Mouse (Mus musculus): ENCODE measurements around the gene Arhgef15. TPM values are rescaled to one million over a fixed set of nuclear protein-coding genes. Genes with fewer than 3 reads are reported as not detected.
A peak's percentile ranks its signal among the peaks of the same experiment; 100 is the strongest.

The Arhgef15 gene
- polyA plus RNA-seq, 1 experiment = 359 TPM

GRCm38 (mm10) chr11:68955473-68955872 lies 1.8 kb downstream of the Arhgef15 start:
- TF ChIP-seq CTCF (IDR thresholded peaks at IDR 0.05; ENCODE audit: insufficient read depth, low read length) = no peak
- TF ChIP-seq POLR2A (IDR thresholded peaks at IDR 0.05; ENCODE audit: borderline replicate concordance, extremely low read depth, low read depth, low read length) = no peak
- peak overlapping the region; percentile 50 for H3K4me3 ChIP-seq (replicated peaks; ENCODE audit: extremely low read depth, low read depth, low read length)
- DNase-seq = no peak
- H3K4me1 ChIP-seq (ENCODE audit: control insufficient read depth, insufficient read depth, low read length) = no peaks in the 10 kb centered on the region; the same call in 1 of the 2 replicates
- WGBS = 44% methylated on average over 5 of the region's 5 CpGs

GRCm38 (mm10) chr11:68954408-68954807 lies 2.9 kb downstream of the Arhgef15 start:
- TF ChIP-seq CTCF (IDR thresholded peaks at IDR 0.05; ENCODE audit: insufficient read depth, low read length) = no peak
- TF ChIP-seq POLR2A (IDR thresholded peaks at IDR 0.05; ENCODE audit: borderline replicate concordance, extremely low read depth, low read depth, low read length) = no peak
- H3K4me3 ChIP-seq (replicated peaks; ENCODE audit: extremely low read depth, low read depth, low read length) = peak overlapping the region; percentile 17
- 2% methylated on average over 17 of the region's 17 CpGs for WGBS
- no peaks in the 10 kb centered on the region; the same call in 1 of the 2 replicates for H3K4me1 ChIP-seq (ENCODE audit: control insufficient read depth, insufficient read depth, low read length)
- no peak for DNase-seq

- H3K4me1 ChIP-seq (ENCODE audit: control insufficient read depth, insufficient read depth, low read length) = no peaks in the 10 kb centered on the region; the same call in 1 of the 2 replicates
- 19% methylated on average over 13 of the region's 13 CpGs for WGBS
- TF ChIP-seq CTCF (IDR thresholded peaks at IDR 0.05; ENCODE audit: insufficient read depth, low read length) = no peak
- no peak for TF ChIP-seq POLR2A (IDR thresholded peaks at IDR 0.05; ENCODE audit: borderline replicate concordance, extremely low read depth, low read depth, low read length)
- no peak for DNase-seq
- peak overlapping the region; percentile 29 for H3K4me3 ChIP-seq (replicated peaks; ENCODE audit: extremely low read depth, low read depth, low read length)
These were observed 3.4 kb downstream of the Arhgef15 start for GRCm38 (mm10) chr11:68953903-68954302.

GRCm38 (mm10) chr11:68947542-68947993 lies 9.7 kb downstream of the Arhgef15 start:
- no peak for DNase-seq
- 47% methylated on average over 12 of the region's 12 CpGs for WGBS
- Histone ChIP-seq H3K4me3 (replicated peaks; ENCODE audit: extremely low read depth, low read depth, low read length) (no peak overlapping the region), H3K4me1 (ENCODE audit: control insufficient read depth, insufficient read depth, low read length) (no peaks in the 10 kb centered on the region; the same call in 1 of the 2 replicates)
- no peak for TF ChIP-seq CTCF (IDR thresholded peaks at IDR 0.05; ENCODE audit: insufficient read depth, low read length)
- no peak for TF ChIP-seq POLR2A (IDR thresholded peaks at IDR 0.05; ENCODE audit: borderline replicate concordance, extremely low read depth, low read depth, low read length)

- TF ChIP-seq POLR2A (IDR thresholded peaks at IDR 0.05; ENCODE audit: borderline replicate concordance, extremely low read depth, low read depth, low read length) = no peak
- no peak for TF ChIP-seq CTCF (IDR thresholded peaks at IDR 0.05; ENCODE audit: insufficient read depth, low read length)
- WGBS = 48% methylated on average over 16 of the region's 16 CpGs
- DNase-seq = no peak
- no peaks in the 10 kb centered on the region; the same call in 1 of the 2 replicates for H3K4me1 ChIP-seq (ENCODE audit: control insufficient read depth, insufficient read depth, low read length)
- H3K4me3 ChIP-seq (replicated peaks; ENCODE audit: extremely low read depth, low read depth, low read length) = no peak overlapping the region
These were observed 10.4 kb downstream of the Arhgef15 start for GRCm38 (mm10) chr11:68946806-68947440.

- WGBS = 90% methylated on average over 4 of the region's 4 CpGs
- no peak overlapping the region for H3K4me3 ChIP-seq (replicated peaks; ENCODE audit: extremely low read depth, low read depth, low read length)
- TF ChIP-seq CTCF (IDR thresholded peaks at IDR 0.05; ENCODE audit: insufficient read depth, low read length) = no peak
- TF ChIP-seq POLR2A (IDR thresholded peaks at IDR 0.05; ENCODE audit: borderline replicate concordance, extremely low read depth, low read depth, low read length) = no peak
- DNase-seq = no peak
- H3K4me1 ChIP-seq (ENCODE audit: control insufficient read depth, insufficient read depth, low read length) = no peaks in the 10 kb centered on the region
These were observed 11.3 kb downstream of the Arhgef15 start for GRCm38 (mm10) chr11:68946001-68946400.

- WGBS = 81% methylated on average over 2 of the region's 2 CpGs
- no peak for DNase-seq
- peaks cover 2% of the 10 kb centered on the region; the same call in 1 of the 2 replicates for H3K4me1 ChIP-seq (ENCODE audit: control insufficient read depth, insufficient read depth, low read length)
- H3K4me3 ChIP-seq (replicated peaks; ENCODE audit: extremely low read depth, low read depth, low read length) = no peak overlapping the region
- TF ChIP-seq POLR2A (IDR thresholded peaks at IDR 0.05; ENCODE audit: borderline replicate concordance, extremely low read depth, low read depth, low read length) (no peak), CTCF (IDR thresholded peaks at IDR 0.05; ENCODE audit: insufficient read depth, low read length) (no peak)
These were observed 12.0 kb downstream of the Arhgef15 start for GRCm38 (mm10) chr11:68945245-68945644.

GRCm38 (mm10) chr11:68942731-68943130 lies 14.5 kb downstream of the Arhgef15 start:
- TF ChIP-seq CTCF (IDR thresholded peaks at IDR 0.05; ENCODE audit: insufficient read depth, low read length) (no peak), POLR2A (IDR thresholded peaks at IDR 0.05; ENCODE audit: borderline replicate concordance, extremely low read depth, low read depth, low read length) (0 out of 2 replicates have a peak, but pooled peaks have one; percentile 16)
- no peak for DNase-seq
- WGBS = 81% methylated on average over 8 of the region's 8 CpGs
- H3K4me3 ChIP-seq (replicated peaks; ENCODE audit: extremely low read depth, low read depth, low read length) = no peak overlapping the region
- H3K4me1 ChIP-seq (ENCODE audit: control insufficient read depth, insufficient read depth, low read length) = peaks cover 2% of the 10 kb centered on the region; the same call in 1 of the 2 replicates

- no peak for DNase-seq
- 43% methylated on average over 4 of the region's 4 CpGs for WGBS
- Histone ChIP-seq H3K4me3 (replicated peaks; ENCODE audit: extremely low read depth, low read depth, low read length) (no peak overlapping the region), H3K4me1 (ENCODE audit: control insufficient read depth, insufficient read depth, low read length) (peaks cover 2% of the 10 kb centered on the region; the same call in 1 of the 2 replicates)
- TF ChIP-seq POLR2A (IDR thresholded peaks at IDR 0.05; ENCODE audit: borderline replicate concordance, extremely low read depth, low read depth, low read length) = no peak
- TF ChIP-seq CTCF (IDR thresholded peaks at IDR 0.05; ENCODE audit: insufficient read depth, low read length) = no peak
These were observed 16.8 kb downstream of the Arhgef15 start for GRCm38 (mm10) chr11:68940516-68940915.
